Mouse (Mus musculus) small intestine, adult 2 months (tissue): ENCODE measurements at regions not wholly inside any gene's neighbourhood (a gene's known extent, or its start where the extent isn't known, plus 50 kb on each side); places are given as distances from the start of the nearest gene placed in this dataset.
"Not testable (repeated sequence)": the region's sequence is repeated elsewhere in the genome, so short reads cannot be mapped to it uniquely, and the experiment has no call there.

Experiments used
- H3K27ac ChIP-seq: fragments of 200-500 bp; 2 replicates; pipeline ENCODE4 v1.5.1; 2012; ENCODE audit warnings: low read depth, low read length, control low read depth, inconsistent platforms; ENCODE audit not compliant: insufficient read depth
- H3K27me3 ChIP-seq: fragments of 200-500 bp; 2 replicates; pipeline ENCODE4 v1.6.1; 2012; ENCODE audit warnings: mild to moderate bottlenecking, moderate library complexity, low read length, inconsistent platforms; ENCODE audit not compliant: control insufficient read depth, insufficient read depth
- H3K36me3 ChIP-seq: fragments of 200-500 bp; 2 replicates; pipeline ENCODE4 v1.6.1; 2012; ENCODE audit warnings: mild to moderate bottlenecking, low read length, control low read depth, inconsistent platforms; ENCODE audit not compliant: control insufficient read depth, insufficient read depth
- H3K4me1 ChIP-seq: fragments of 200-500 bp; 2 replicates; pipeline ENCODE4 v1.6.1; 2012; ENCODE audit warnings: low read length, inconsistent platforms, mixed read lengths; ENCODE audit not compliant: control insufficient read depth, insufficient read depth, insufficient read length
- H3K4me3 ChIP-seq: fragments of 200-500 bp; 2 replicates; pipeline ENCODE4 v1.5.1; 2012; ENCODE audit warnings: low read depth, mild to moderate bottlenecking, control low read depth, inconsistent platforms, low read length, moderate library complexity
- CTCF ChIP-seq: fragments of 200-500 bp; IDR thresholded peaks from 2 replicates; pipeline ENCODE4 v1.5.1; 2012; ENCODE audit warnings: low read depth, mild to moderate bottlenecking, control low read depth, inconsistent platforms, low read length, moderate library complexity, mixed read lengths; ENCODE audit not compliant: insufficient replicate concordance, insufficient read length; ENCODE audit errors: extremely low read depth
- POLR2A ChIP-seq: fragments of 200-500 bp; IDR thresholded peaks from 2 replicates; pipeline ENCODE4 v1.6.1; 2012; ENCODE audit warnings: low read depth, mild to moderate bottlenecking, control low read depth, inconsistent platforms, low read length, moderate library complexity
- WGBS: fragments of 180-500 bp; shearing (Covaris S2); methylation state at CpG from one replicate; pipeline ENCODE4 v1.1.7; 2018; 5-methylcytosine and 5-hydroxymethylcytosine counted together

GRCm38 (mm10) chr6:123930951-123931350 is 77.7 kb upstream of the Vmn2r25 start:
- H3K4me3 ChIP-seq, H3K4me1 ChIP-seq, H3K27me3 ChIP-seq, H3K27ac ChIP-seq, H3K36me3 ChIP-seq: not testable (repeated sequence)
- 6% methylated on average over 5 of the region's 6 CpGs for WGBS
- TF ChIP-seq CTCF: peak; percentile 31; the same call in 1 of the 2 replicates

- 81% methylated on average over 2 of the region's 2 CpGs for WGBS
Measured at GRCm38 (mm10) chr6:123937930-123938329, 84.7 kb upstream of the Vmn2r25 start.

GRCm38 (mm10) chr6:123961321-123961720 is 63.0 kb upstream of the Vmn2r26 start:
- Histone ChIP-seq H3K27ac (no peak overlapping the region), H3K27me3 (no peaks in the 10 kb centered on the region), H3K4me1 (no peaks in the 10 kb centered on the region), H3K36me3 (no peaks in the 10 kb centered on the region), H3K4me3 (no peak overlapping the region)
- TF ChIP-seq POLR2A (no peak), CTCF (no peak)
- WGBS: 57% methylated on average over 2 of the region's 2 CpGs

More at GRCm38 (mm10) chr6:123937930-123938329, 84.7 kb upstream of the Vmn2r25 start:
- Histone ChIP-seq H3K27me3 (no peaks in the 10 kb centered on the region), H3K4me1 (no peaks in the 10 kb centered on the region), H3K4me3 (no peak overlapping the region), H3K36me3 (no peaks in the 10 kb centered on the region), H3K27ac (no peak overlapping the region)
- TF ChIP-seq CTCF (no peak), POLR2A (no peak)

- Histone ChIP-seq H3K27ac (no peak overlapping the region), H3K4me3 (no peak overlapping the region), H3K4me1 (no peaks in the 10 kb centered on the region), H3K27me3 (no peaks in the 10 kb centered on the region), H3K36me3 (no peaks in the 10 kb centered on the region)
- no peak for TF ChIP-seq CTCF
Measured at GRCm38 (mm10) chr6:123971180-123971579, 53.2 kb upstream of the Vmn2r26 start.
